Mouse (Mus musculus) midbrain, embryonic 10.5 days (tissue): ENCODE measurements around the gene Plp2. TPM values are rescaled to one million over a fixed set of nuclear protein-coding genes. Genes with fewer than 3 reads are reported as not detected.
A peak's percentile ranks its signal among the peaks of the same experiment; 100 is the strongest.

Experiments
- DNase-seq: peaks from one replicate; pipeline ENCODE4 v3.0.0-alpha.2; 2017; ENCODE audit warnings: low spot score
- H3K27ac ChIP-seq: fragments of 300-500 bp; sonication (generic); replicated peaks from 2 replicates; pipeline ENCODE4 v1.5.1; 2016; ENCODE audit warnings: mild to moderate bottlenecking
- H3K27me3 ChIP-seq: fragments of 300-500 bp; sonication (generic); 2 replicates; pipeline ENCODE4 v1.6.1; 2016; ENCODE audit warnings: low read depth, mild to moderate bottlenecking; ENCODE audit not compliant: poor library complexity, severe bottlenecking
- H3K36me3 ChIP-seq: fragments of 300-500 bp; sonication (generic); 2 replicates; pipeline ENCODE4 v1.6.1; 2016; ENCODE audit warnings: mild to moderate bottlenecking, moderate library complexity
- H3K4me1 ChIP-seq: fragments of 300-500 bp; sonication (generic); 2 replicates; pipeline ENCODE4 v1.6.1; 2016
- H3K4me3 ChIP-seq: fragments of 300-500 bp; sonication (generic); 2 replicates; pipeline ENCODE4 v1.5.1; 2016; ENCODE audit warnings: mild to moderate bottlenecking, moderate library complexity
- H3K9me3 ChIP-seq: fragments of 300-500 bp; sonication (generic); replicated peaks from 2 replicates; pipeline ENCODE4 v1.6.1; 2016; ENCODE audit warnings: mild to moderate bottlenecking
- WGBS: fragments of 180-500 bp; shearing (Covaris S2); methylation state at CpG from one replicate; pipeline ENCODE4 v1.1.7; 2016; 5-methylcytosine and 5-hydroxymethylcytosine counted together
- polyA plus RNA-seq: library from polyadenylated mRNA; unstranded; fragments of >200 nt; fragmentation: Nextera tagmentation; extraction: Ambion mirVana; gene quantifications from 2 replicates; pipeline ENCODE4 v1.2.1, GENCODE M21; 2016

Plp2 gene
- polyA plus RNA-seq, 1 experiment from 2014 or later = 42.9 TPM

- WGBS = 16% methylated on average over 15 of the region's 15 CpGs
Observed at GRCm38 (mm10) chrX:7658031-7658784, 13.0 kb downstream of the Plp2 start.

GRCm38 (mm10) chrX:7657221-7657639 lies 14.0 kb downstream of the Plp2 start, which contains the start of gene Prickle3:
Prickle3 (plus strand) TSS chrX:7657260.
- WGBS = 18% methylated on average over 26 of the region's 26 CpGs
- H3K36me3 ChIP-seq = no peaks in the 10 kb centered on the region
- H3K27me3 ChIP-seq = no peaks in the 10 kb centered on the region
- peak within 1 kb of the TSS; percentile 73; the same call in 1 of the 2 replicates for H3K27ac ChIP-seq
- peak within 1 kb of the TSS; percentile 52 for H3K4me3 ChIP-seq
- H3K4me1 ChIP-seq = peaks cover 22% of the 10 kb centered on the region
- H3K9me3 ChIP-seq = peaks cover 3% of the 10 kb centered on the region; the same call in 1 of the 2 replicates
- DNase-seq = no peak

More at GRCm38 (mm10) chrX:7658031-7658784, 13.0 kb downstream of the Plp2 start:
- Histone ChIP-seq H3K27me3 (no peaks in the 10 kb centered on the region), H3K4me3 (peak overlapping the region; percentile 52), H3K27ac (peak overlapping the region; percentile 73), H3K36me3 (no peaks in the 10 kb centered on the region), H3K4me1 (peaks cover 22% of the 10 kb centered on the region), H3K9me3 (peaks cover 3% of the 10 kb centered on the region; the same call in 1 of the 2 replicates)
- peak; percentile 49 for DNase-seq

- 14% methylated on average over 25 of the region's 25 CpGs for WGBS
- Histone ChIP-seq H3K9me3 (peaks cover 3% of the 10 kb centered on the region; the same call in 1 of the 2 replicates), H3K36me3 (0 out of 2 replicates have a peak, but pooled peaks cover 3% of the 10 kb centered on the region), H3K4me1 (0 out of 2 replicates have a peak, but pooled peaks cover 7% of the 10 kb centered on the region), H3K4me3 (peak overlapping the region; percentile 57), H3K27me3 (no peaks in the 10 kb centered on the region), H3K27ac (peak overlapping the region; percentile 86)
- peak; percentile 72 for DNase-seq
Observed at GRCm38 (mm10) chrX:7648671-7649304, 22.4 kb downstream of the Plp2 start.

- 16% methylated on average over 5 of the region's 5 CpGs for WGBS
Observed at GRCm38 (mm10) chrX:7645349-7645748, 25.8 kb downstream of the Plp2 start.

GRCm38 (mm10) chrX:7640785-7641184 lies 30.4 kb downstream of the Plp2 start:
- DNase-seq = no peak
- 37% methylated on average over 12 of the region's 12 CpGs for WGBS
- 0 out of 2 replicates have a peak, but pooled peaks cover 3% of the 10 kb centered on the region for H3K36me3 ChIP-seq
- H3K27ac ChIP-seq = no peak overlapping the region
- H3K9me3 ChIP-seq = no peaks in the 10 kb centered on the region
- peaks cover 9% of the 10 kb centered on the region for H3K27me3 ChIP-seq
- H3K4me3 ChIP-seq = no peak overlapping the region
- H3K4me1 ChIP-seq = peaks cover 16% of the 10 kb centered on the region

More at GRCm38 (mm10) chrX:7645349-7645748, 25.8 kb downstream of the Plp2 start:
- Histone ChIP-seq H3K36me3 (0 out of 2 replicates have a peak, but pooled peaks cover 3% of the 10 kb centered on the region), H3K4me3 (no peak overlapping the region), H3K9me3 (no peaks in the 10 kb centered on the region; the same call in 1 of the 2 replicates), H3K27me3 (no peaks in the 10 kb centered on the region), H3K4me1 (peaks cover 10% of the 10 kb centered on the region; the same call in 1 of the 2 replicates), H3K27ac (no peak overlapping the region)
- peak; percentile 70 for DNase-seq

GRCm38 (mm10) chrX:7639536-7640325 lies 31.5 kb downstream of the Plp2 start:
- 25% methylated on average over 13 of the region's 13 CpGs for WGBS

GRCm38 (mm10) chrX:7638401-7639091 lies 32.6 kb downstream of the Plp2 start, which contains the start of gene Syp:
Syp (plus strand) TSS chrX:7638471.
- 25% methylated on average over 41 of the region's 42 CpGs for WGBS
- peak within 1 kb of the TSS; percentile 72 for H3K27ac ChIP-seq
- H3K36me3 ChIP-seq = no peaks in the 10 kb centered on the region

More at GRCm38 (mm10) chrX:7639536-7640325, 31.5 kb downstream of the Plp2 start:
- no peak for DNase-seq
- H3K27me3 ChIP-seq = peaks cover 9% of the 10 kb centered on the region
- H3K36me3 ChIP-seq = 0 out of 2 replicates have a peak, but pooled peaks cover 3% of the 10 kb centered on the region
- H3K9me3 ChIP-seq = no peaks in the 10 kb centered on the region
- H3K4me3 ChIP-seq = peak overlapping the region; percentile 58
- peaks cover 16% of the 10 kb centered on the region for H3K4me1 ChIP-seq
- peak overlapping the region; percentile 72; the same call in 1 of the 2 replicates for H3K27ac ChIP-seq

GRCm38 (mm10) chrX:7635101-7635500 lies 36.1 kb downstream of the Plp2 start:
- WGBS = 82% methylated on average over 3 of the region's 3 CpGs
- H3K9me3 ChIP-seq = no peaks in the 10 kb centered on the region
- no peak overlapping the region for H3K4me3 ChIP-seq
- DNase-seq = no peak
- H3K4me1 ChIP-seq = peaks cover 12% of the 10 kb centered on the region
- no peak overlapping the region for H3K27ac ChIP-seq
- peaks cover 9% of the 10 kb centered on the region for H3K27me3 ChIP-seq
- no peaks in the 10 kb centered on the region for H3K36me3 ChIP-seq

More at GRCm38 (mm10) chrX:7638401-7639091, 32.6 kb downstream of the Plp2 start, which contains the start of gene Syp:
- H3K9me3 ChIP-seq = no peaks in the 10 kb centered on the region
- H3K27me3 ChIP-seq = peaks cover 9% of the 10 kb centered on the region
- H3K4me1 ChIP-seq = peaks cover 16% of the 10 kb centered on the region
- peak; percentile 87 for DNase-seq
- peak within 1 kb of the TSS; percentile 58 for H3K4me3 ChIP-seq

- no peak for DNase-seq
- H3K27ac ChIP-seq = no peak overlapping the region
- H3K4me1 ChIP-seq = no peaks in the 10 kb centered on the region
- no peaks in the 10 kb centered on the region for H3K36me3 ChIP-seq
- no peak overlapping the region for H3K4me3 ChIP-seq
- 87% methylated on average over 6 of the region's 6 CpGs for WGBS
- H3K27me3 ChIP-seq = no peaks in the 10 kb centered on the region
- H3K9me3 ChIP-seq = 0 out of 2 replicates have a peak, but pooled peaks cover 2% of the 10 kb centered on the region
Observed at GRCm38 (mm10) chrX:7632560-7632959, 38.6 kb downstream of the Plp2 start.
